Mouse (Mus musculus) midbrain, embryonic 12.5 days (tissue): ENCODE measurements at regions not wholly inside any gene's neighbourhood (a gene's known extent, or its start where the extent isn't known, plus 50 kb on each side); places are given as distances from the start of the nearest gene placed in this dataset.
A peak's percentile ranks its signal among the peaks of the same experiment; 100 is the strongest.

Source experiments
- ATAC-seq: fragments of 200-750 bp; cut with Nextera tagmentation; 2 replicates; pipeline ENCODE4 v1.8.0; 2017; ENCODE audit warnings: low read depth, moderate TSS enrichment, moderate library complexity; ENCODE audit not compliant: low FRiP score
- H3K27ac ChIP-seq: fragments of 300-500 bp; sonication (generic); replicated peaks from 2 replicates; pipeline ENCODE4 v1.5.1; 2016; ENCODE audit warnings: mild to moderate bottlenecking
- H3K27me3 ChIP-seq: fragments of 300-500 bp; sonication (generic); 2 replicates; pipeline ENCODE4 v1.6.1; 2016; ENCODE audit warnings: mild to moderate bottlenecking
- H3K36me3 ChIP-seq: fragments of 300-500 bp; sonication (generic); 2 replicates; pipeline ENCODE4 v1.6.1; 2016
- H3K4me1 ChIP-seq: fragments of 300-500 bp; sonication (generic); 2 replicates; pipeline ENCODE4 v1.6.1; 2016
- H3K4me2 ChIP-seq: fragments of 300-500 bp; sonication (generic); replicated peaks from 2 replicates; pipeline ENCODE4 v1.6.1; 2016; ENCODE audit warnings: mild to moderate bottlenecking, moderate library complexity
- H3K4me3 ChIP-seq: fragments of 300-500 bp; sonication (generic); 2 replicates; pipeline ENCODE4 v1.5.1; 2016; ENCODE audit warnings: mild to moderate bottlenecking
- H3K9ac ChIP-seq: fragments of 300-500 bp; sonication (generic); replicated peaks from 2 replicates; pipeline ENCODE4 v1.6.1; 2016; ENCODE audit warnings: mild to moderate bottlenecking, moderate library complexity
- H3K9me3 ChIP-seq: fragments of 300-500 bp; sonication (generic); 2 replicates; pipeline ENCODE4 v1.6.1; 2016; ENCODE audit warnings: mild to moderate bottlenecking
- WGBS: fragments of 180-500 bp; shearing (Covaris S2); methylation state at CpG from one replicate; pipeline ENCODE4 v1.1.7; 2016; 5-methylcytosine and 5-hydroxymethylcytosine counted together

GRCm38 (mm10) chr1:88907766-88908463, 162.3 kb upstream of the Sh3bp4 start:
- no peak for ATAC-seq
- no peaks in the 10 kb centered on the region for H3K9me3 ChIP-seq
- no peak overlapping the region for H3K27ac ChIP-seq
- no peak overlapping the region for H3K4me3 ChIP-seq
- peaks cover 7% of the 10 kb centered on the region; the same call in 1 of the 2 replicates for H3K4me1 ChIP-seq
- H3K36me3 ChIP-seq = no peaks in the 10 kb centered on the region
- no peak overlapping the region for H3K9ac ChIP-seq
- peaks cover 6% of the 10 kb centered on the region; the same call in 1 of the 2 replicates for H3K27me3 ChIP-seq
- no peak overlapping the region for H3K4me2 ChIP-seq
- WGBS = 92% methylated on average over 14 of the region's 14 CpGs

GRCm38 (mm10) chr1:88908683-88909082, 161.5 kb upstream of the Sh3bp4 start:
- no peak for ATAC-seq
- no peaks in the 10 kb centered on the region for H3K36me3 ChIP-seq
- WGBS = 91% methylated on average over 8 of the region's 8 CpGs

GRCm38 (mm10) chr1:88909314-88909713, 160.9 kb upstream of the Sh3bp4 start:
- no peak overlapping the region for H3K27ac ChIP-seq
- WGBS = 64% methylated on average over 4 of the region's 4 CpGs
- no peak overlapping the region for H3K4me2 ChIP-seq
- peaks cover 6% of the 10 kb centered on the region; the same call in 1 of the 2 replicates for H3K27me3 ChIP-seq
- 0 out of 2 replicates have a peak, but pooled peaks cover 11% of the 10 kb centered on the region for H3K9me3 ChIP-seq
- H3K4me3 ChIP-seq = no peak overlapping the region
- no peak for ATAC-seq
- peaks cover 7% of the 10 kb centered on the region; the same call in 1 of the 2 replicates for H3K4me1 ChIP-seq
- H3K36me3 ChIP-seq = no peaks in the 10 kb centered on the region
- H3K9ac ChIP-seq = no peak overlapping the region

More at GRCm38 (mm10) chr1:88908683-88909082, 161.5 kb upstream of the Sh3bp4 start:
- Histone ChIP-seq H3K4me1 (peaks cover 7% of the 10 kb centered on the region; the same call in 1 of the 2 replicates), H3K9ac (no peak overlapping the region), H3K4me2 (no peak overlapping the region), H3K27me3 (peaks cover 6% of the 10 kb centered on the region; the same call in 1 of the 2 replicates), H3K27ac (no peak overlapping the region), H3K9me3 (0 out of 2 replicates have a peak, but pooled peaks cover 6% of the 10 kb centered on the region), H3K4me3 (no peak overlapping the region)

GRCm38 (mm10) chr1:88909864-88910573, 160.2 kb upstream of the Sh3bp4 start:
- Histone ChIP-seq H3K4me1 (peaks cover 7% of the 10 kb centered on the region; the same call in 1 of the 2 replicates), H3K27ac (no peak overlapping the region), H3K9me3 (0 out of 2 replicates have a peak, but pooled peaks cover 14% of the 10 kb centered on the region), H3K4me2 (no peak overlapping the region), H3K36me3 (no peaks in the 10 kb centered on the region), H3K27me3 (peaks cover 6% of the 10 kb centered on the region; the same call in 1 of the 2 replicates), H3K4me3 (no peak overlapping the region), H3K9ac (no peak overlapping the region)
- 45% methylated on average over 6 of the region's 6 CpGs for WGBS
- ATAC-seq = no peak

- Histone ChIP-seq H3K4me1 (peaks cover 10% of the 10 kb centered on the region), H3K9me3 (0 out of 2 replicates have a peak, but pooled peaks cover 14% of the 10 kb centered on the region), H3K27me3 (no peaks in the 10 kb centered on the region; the same call in 1 of the 2 replicates), H3K4me2 (no peak overlapping the region), H3K36me3 (no peaks in the 10 kb centered on the region), H3K4me3 (no peak overlapping the region), H3K9ac (no peak overlapping the region), H3K27ac (no peak overlapping the region)
- ATAC-seq = no peak
- 84% methylated on average over 5 of the region's 5 CpGs for WGBS
Observed at GRCm38 (mm10) chr1:88911724-88912123, 158.5 kb upstream of the Sh3bp4 start.

GRCm38 (mm10) chr1:88916531-88917050, 153.6 kb upstream of the Sh3bp4 start:
- no peak overlapping the region for H3K27ac ChIP-seq
- H3K4me2 ChIP-seq = no peak overlapping the region
- ATAC-seq = no peak
- H3K27me3 ChIP-seq = no peaks in the 10 kb centered on the region
- H3K4me1 ChIP-seq = peaks cover 5% of the 10 kb centered on the region; the same call in 1 of the 2 replicates
- H3K9ac ChIP-seq = no peak overlapping the region
- H3K4me3 ChIP-seq = no peak overlapping the region
- H3K36me3 ChIP-seq = no peaks in the 10 kb centered on the region
- 0 out of 2 replicates have a peak, but pooled peaks cover 14% of the 10 kb centered on the region for H3K9me3 ChIP-seq
- WGBS = 71% methylated on average over 4 of the region's 4 CpGs

GRCm38 (mm10) chr1:88921401-88921800, 148.8 kb upstream of the Sh3bp4 start:
- WGBS = 74% methylated on average over 2 of the region's 2 CpGs
- H3K9me3 ChIP-seq = no peaks in the 10 kb centered on the region

GRCm38 (mm10) chr1:88923791-88924581, 146.2 kb upstream of the Sh3bp4 start:
- 60% methylated on average over 7 of the region's 7 CpGs for WGBS
- ATAC-seq = peak; percentile 92
- H3K27ac ChIP-seq = peak overlapping the region; percentile 52
- H3K9ac ChIP-seq = no peak overlapping the region
- H3K36me3 ChIP-seq = no peaks in the 10 kb centered on the region
- H3K9me3 ChIP-seq = 0 out of 2 replicates have a peak, but pooled peaks cover 6% of the 10 kb centered on the region
- no peak overlapping the region for H3K4me3 ChIP-seq
- H3K4me1 ChIP-seq = peaks cover 10% of the 10 kb centered on the region
- no peaks in the 10 kb centered on the region for H3K27me3 ChIP-seq
- H3K4me2 ChIP-seq = no peak overlapping the region

More at GRCm38 (mm10) chr1:88921401-88921800, 148.8 kb upstream of the Sh3bp4 start:
- Histone ChIP-seq H3K4me3 (no peak overlapping the region), H3K27ac (no peak overlapping the region), H3K4me2 (no peak overlapping the region), H3K36me3 (no peaks in the 10 kb centered on the region), H3K27me3 (no peaks in the 10 kb centered on the region), H3K4me1 (peaks cover 15% of the 10 kb centered on the region), H3K9ac (no peak overlapping the region)
- ATAC-seq = no peak

- no peak overlapping the region for H3K27ac ChIP-seq
- no peak for ATAC-seq
- peaks cover 7% of the 10 kb centered on the region for H3K4me1 ChIP-seq
- 94% methylated on average over 1 of the region's 1 CpGs for WGBS
- H3K4me3 ChIP-seq = no peak overlapping the region
- H3K9ac ChIP-seq = no peak overlapping the region
- no peaks in the 10 kb centered on the region for H3K27me3 ChIP-seq
- no peaks in the 10 kb centered on the region for H3K36me3 ChIP-seq
- no peak overlapping the region for H3K4me2 ChIP-seq
- H3K9me3 ChIP-seq = peaks cover 6% of the 10 kb centered on the region; the same call in 1 of the 2 replicates
Observed at GRCm38 (mm10) chr1:88935191-88935590, 135.0 kb upstream of the Sh3bp4 start.

GRCm38 (mm10) chr1:88935779-88936178, 134.4 kb upstream of the Sh3bp4 start:
- Histone ChIP-seq H3K4me2 (no peak overlapping the region), H3K4me1 (peaks cover 7% of the 10 kb centered on the region), H3K36me3 (no peaks in the 10 kb centered on the region), H3K27me3 (no peaks in the 10 kb centered on the region), H3K4me3 (no peak overlapping the region), H3K27ac (no peak overlapping the region), H3K9ac (no peak overlapping the region), H3K9me3 (peaks cover 6% of the 10 kb centered on the region; the same call in 1 of the 2 replicates)
- ATAC-seq = no peak
- WGBS = 84% methylated on average over 3 of the region's 3 CpGs

- Histone ChIP-seq H3K4me2 (no peak overlapping the region), H3K27me3 (no peaks in the 10 kb centered on the region), H3K36me3 (no peaks in the 10 kb centered on the region), H3K4me3 (no peak overlapping the region), H3K9me3 (peaks cover 6% of the 10 kb centered on the region; the same call in 1 of the 2 replicates), H3K27ac (no peak overlapping the region), H3K4me1 (peaks cover 7% of the 10 kb centered on the region), H3K9ac (0 out of 2 replicates have a peak overlapping the region, but pooled peaks have one; percentile 6)
- 74% methylated on average over 1 of the region's 1 CpGs for WGBS
- no peak for ATAC-seq
Observed at GRCm38 (mm10) chr1:88937327-88937726, 132.9 kb upstream of the Sh3bp4 start.
